Mouse (Mus musculus): ENCODE results near the gene Nme8.

The Nme8 gene

DNA sequence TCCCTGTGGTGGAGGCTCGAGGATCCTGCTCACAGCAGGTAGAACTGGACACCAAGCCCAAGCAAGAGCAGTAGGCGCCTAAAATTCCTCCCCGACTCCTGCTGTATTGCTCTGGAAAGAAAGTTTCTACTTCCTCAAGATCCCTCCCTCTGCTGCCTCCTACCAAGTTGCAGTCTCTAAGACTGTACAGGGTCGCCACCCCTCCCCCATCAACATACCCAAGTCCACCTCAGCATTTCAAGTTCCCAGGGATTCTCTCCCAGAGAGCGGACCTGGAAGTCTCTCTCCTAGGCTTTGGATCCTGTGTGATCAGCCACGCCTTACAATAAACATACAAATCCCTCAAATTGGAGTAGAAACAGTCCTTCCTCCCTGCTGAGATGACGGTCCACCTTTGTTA is at the start of gene Nme8:
Gene Nme8, minus strand, starts transcription at position 5 of the 400 bp plus-strand sequence.
- no peak for DNase-seq

DNA sequence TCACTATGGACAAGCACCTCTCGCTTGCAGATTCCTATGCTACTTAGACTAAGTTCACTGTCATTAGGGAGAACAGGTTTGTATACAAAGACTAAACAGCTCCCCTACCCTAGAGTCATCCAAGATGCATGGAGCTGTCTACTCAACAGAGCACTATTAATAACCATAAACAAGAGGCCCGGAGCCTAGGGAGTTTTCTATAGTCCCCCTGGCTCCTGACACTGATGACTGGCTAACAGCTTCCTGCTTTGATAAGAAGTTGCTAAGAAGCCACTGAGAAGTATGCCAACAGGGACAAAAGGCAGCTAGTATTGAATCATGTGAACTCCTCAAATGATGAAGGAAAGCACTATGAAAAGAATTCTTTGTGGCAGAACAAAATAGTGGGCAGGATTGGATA is 48.1 kb upstream of the Nme8 start:
- peak; percentile 91 for DNase-seq

DNA sequence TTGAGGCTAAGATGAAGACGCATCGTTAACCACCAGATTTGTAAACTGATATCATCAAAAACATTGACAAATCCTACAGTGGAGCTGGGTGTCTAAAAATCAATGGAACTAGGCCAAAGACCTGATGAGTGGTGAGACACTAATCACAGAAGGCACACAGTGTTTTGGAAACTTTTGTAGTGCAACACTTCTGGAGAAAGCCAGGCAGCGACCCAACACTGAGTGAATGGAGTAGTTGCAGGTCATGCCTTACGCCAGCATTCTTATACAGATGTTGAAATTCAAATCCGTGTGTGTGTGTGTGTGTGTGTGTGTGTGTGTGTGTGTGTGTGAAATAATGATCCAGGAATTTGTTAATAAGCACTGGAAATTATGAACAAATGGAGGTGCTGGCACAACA is 46.9 kb upstream of the Nme8 start:
- peak; percentile 94 for DNase-seq

DNA sequence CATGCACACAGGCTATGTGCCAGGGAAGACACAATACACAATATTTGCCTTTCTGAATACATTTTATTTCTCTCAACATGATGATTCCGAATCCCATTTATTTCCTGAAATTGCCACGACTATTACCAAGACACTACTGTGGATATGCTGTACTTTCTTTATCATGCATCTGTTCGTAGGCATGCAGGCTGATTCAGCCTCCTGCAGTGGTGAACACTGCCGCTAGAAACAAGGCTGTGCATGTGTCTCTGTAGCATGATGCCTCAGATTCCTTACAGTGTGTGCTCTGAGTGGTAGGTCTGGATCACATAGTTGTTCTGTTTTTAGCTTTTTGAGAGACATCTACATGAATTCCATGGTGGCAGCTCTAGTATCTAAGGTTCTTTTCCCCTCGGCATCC is 37.0 kb upstream of the Nme8 start:
- no peak for DNase-seq

DNA sequence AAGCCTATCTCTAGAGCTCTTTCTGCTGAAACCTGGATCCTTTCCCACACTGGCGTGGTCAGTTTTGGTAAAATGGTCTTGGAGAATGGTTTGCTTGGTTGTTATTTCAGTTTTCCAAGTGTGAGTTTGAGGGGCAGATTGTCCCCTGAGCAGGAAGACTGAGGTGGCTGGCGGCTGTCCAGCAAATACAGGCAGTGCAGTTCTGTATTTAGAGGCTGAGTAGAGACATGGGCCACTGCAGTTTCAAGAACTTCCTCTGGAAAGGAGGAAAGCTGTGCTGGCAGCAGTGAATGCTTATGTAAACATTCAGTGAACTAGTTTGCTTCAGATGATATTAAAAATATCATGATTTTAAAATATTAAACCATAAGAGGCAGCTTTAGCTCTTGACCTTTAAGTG is 33.2 kb upstream of the Nme8 start:
- peak; percentile 93 for DNase-seq

DNA sequence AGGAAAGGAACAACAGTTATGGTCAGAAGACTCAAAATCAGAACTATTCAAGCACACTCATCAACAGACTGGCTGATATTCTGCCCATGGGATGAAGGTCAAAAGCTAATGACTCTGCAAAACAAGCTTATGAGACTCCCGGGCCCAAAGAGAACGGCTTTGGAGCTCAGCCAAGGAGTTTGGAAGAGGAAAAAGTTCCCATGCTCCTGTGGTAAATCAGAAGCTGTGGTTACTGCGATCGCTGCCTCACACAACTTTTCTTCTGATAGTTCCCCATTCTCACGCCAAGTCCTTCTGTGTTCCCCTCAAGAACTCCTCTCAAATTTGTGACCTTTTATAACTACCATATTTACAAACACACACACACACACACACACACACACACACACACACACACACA is 21.4 kb upstream of the Nme8 start:
- DNase-seq: no peak

DNA sequence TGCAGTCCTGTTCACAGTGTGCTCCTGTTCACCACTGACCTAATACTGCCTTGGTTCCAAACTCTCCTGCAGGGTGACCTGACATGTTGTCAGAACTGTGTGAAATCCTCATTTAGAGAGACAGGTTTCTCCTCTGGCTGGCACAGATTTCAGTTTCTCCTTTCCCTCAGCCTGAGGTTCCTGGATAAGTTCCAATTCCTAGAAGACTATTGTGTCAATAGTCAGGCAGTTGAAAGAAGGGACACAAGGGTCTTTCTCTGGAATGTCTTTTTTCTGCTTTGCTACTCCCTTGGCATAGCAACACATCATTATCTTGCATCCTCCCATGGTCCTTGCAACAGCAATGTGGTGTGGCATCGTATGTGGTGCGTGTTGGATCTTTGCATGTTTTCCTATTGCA is 19.6 kb upstream of the Nme8 start:
- no peak for DNase-seq

DNA sequence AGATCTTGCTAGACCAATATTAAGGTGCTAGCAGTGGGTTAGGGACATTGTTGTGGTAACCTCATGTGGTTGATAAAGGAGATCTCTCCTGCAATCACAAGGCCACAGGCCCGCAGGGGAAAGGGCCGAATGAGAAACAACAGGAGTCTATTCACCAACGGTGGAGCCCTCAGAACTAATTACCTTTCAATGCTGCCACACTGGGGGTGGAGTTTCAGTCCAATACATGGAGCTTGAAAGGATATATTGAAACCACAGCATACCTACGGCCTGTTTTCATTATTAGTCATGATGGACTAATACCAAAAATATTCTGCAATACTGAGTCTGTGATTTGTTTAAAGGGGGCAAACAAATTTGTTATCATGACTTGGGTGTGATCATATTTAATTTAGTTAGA is 6.2 kb upstream of the Nme8 start:
- no peak for DNase-seq

DNA sequence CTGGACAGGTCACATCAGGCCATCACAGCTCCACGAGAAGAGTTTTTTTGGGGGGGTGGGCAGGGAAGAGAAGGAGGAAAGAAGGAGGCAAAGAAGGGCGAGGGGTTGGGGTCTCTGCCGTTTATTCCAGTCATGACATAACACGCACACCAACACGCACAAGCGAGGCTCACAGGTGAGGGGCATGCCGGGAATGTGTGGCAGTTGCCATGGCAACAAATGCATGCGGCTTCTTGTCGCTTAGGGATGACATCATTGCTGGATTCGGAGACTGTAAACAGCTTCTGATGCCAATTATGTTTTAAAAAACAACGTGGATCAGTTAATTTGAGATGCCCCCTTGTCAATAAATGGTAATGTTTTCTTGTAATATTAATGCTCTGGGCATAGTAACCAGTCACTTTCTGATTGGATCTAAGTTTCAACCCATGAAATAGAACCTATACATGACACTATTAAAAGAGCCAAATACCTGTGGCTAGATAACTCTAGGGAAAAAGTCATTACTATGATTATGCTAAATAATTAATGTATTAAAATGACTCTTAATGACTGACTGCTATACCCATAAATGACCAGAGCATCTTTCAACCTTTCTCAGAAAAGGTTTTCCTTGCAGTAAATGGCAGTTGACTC is 4.0 kb upstream of the Nme8 start:
- DNase-seq: no peak

DNA sequence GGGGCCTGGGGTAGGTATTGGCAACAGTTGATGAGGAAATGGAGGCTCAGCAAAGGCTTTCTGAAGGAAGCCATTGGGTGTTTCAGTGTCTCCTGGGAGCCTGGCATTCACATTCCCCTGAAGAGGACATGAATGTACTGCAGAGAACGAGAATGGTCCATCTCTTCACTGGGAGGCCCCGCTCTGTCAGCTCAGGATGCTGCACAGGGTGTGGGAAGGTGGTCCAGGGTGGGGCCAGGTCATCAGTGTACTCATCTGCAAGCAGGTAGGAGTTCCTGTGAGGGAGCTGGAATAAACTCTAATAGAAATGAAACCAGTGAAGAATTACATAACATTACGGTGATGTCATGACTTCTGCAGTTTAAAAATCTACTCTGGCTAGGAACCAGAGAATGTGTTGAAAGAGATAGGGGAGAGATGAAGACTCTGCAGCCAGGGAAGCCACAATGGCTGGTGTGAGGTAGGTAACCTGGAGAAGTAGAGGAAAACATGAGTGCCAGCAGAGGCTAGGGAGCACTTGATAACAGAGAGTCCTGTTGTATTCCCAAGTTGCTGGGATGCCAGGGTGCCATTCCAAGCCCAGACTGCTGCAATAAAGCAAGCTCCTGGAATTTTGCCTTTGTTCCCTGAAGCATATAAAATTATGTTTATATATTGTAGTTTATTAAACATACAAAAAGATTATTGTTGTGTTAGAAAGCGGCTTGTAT is 3.3 kb upstream of the Nme8 start:
- peak; percentile 89 for DNase-seq

DNA sequence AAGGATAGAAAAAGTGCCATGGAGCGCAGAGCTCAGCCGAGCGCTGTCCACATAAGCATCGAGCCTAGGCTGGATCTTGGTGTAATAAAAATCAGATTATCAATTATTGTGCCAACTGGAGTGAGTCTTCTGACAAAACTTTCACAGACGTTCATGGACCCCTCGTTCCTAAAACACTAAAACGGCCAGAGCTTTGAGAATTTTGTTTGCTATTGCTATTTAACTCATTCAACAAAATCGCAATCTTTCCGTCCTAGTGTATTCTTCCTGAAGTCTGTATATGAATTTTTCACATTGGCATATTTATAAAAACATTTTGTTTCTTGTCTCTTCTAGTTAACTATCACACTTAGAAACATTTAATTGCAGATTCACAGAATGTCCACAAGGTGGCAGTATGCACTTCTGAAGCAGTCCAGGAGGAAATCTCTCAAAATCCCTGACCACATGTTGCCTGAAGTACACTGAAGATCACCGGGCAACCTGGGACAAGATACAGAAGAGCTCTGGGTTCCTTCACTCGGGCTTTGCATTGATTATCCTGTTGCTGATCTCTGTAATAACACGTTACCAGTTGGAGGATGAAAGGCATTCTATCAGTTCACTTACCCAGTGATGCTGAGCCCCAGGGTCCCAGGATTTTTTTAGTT is 1.1 kb upstream of the Nme8 start:
- no peak for DNase-seq

DNA sequence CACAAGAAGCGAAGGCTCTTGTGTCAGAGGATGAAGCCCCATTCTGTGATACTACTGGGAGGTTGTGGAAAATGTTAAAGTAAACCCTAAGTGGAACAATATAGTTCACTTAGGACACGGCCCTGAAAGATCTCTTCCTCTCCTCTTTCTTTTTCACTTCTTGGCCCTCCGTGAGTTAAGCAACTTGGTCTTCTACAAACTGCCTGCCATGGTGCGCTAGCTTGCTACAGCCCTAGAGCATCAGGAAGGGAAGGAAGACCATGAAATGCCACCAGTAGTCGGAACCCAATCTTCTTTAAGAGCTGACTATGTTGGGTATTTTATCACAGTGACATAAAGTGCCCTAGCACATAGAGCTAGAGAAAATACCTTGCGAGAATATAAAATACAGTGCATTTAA is 7.2 kb downstream of the Nme8 start:
- no peak for DNase-seq

DNA sequence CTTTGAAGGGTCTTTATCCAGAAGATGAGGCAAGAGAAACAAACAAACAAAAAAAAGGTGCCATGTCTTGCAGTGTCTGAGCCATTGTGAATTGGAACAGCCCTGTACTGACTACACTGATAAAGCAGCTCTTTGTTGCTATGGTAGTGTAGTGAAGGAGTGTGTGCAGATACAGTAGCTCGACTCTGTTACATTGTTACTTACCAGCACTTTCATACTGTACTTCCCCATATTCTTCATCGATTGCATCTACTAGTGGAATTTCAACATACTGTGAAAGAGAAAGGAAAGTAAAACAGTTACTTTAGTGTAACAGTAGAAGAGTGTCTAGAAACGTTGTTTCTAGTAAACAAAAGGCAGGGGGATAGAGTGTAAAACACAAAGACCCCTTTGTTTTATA is 7.6 kb downstream of the Nme8 start:
- DNase-seq: no peak

DNA sequence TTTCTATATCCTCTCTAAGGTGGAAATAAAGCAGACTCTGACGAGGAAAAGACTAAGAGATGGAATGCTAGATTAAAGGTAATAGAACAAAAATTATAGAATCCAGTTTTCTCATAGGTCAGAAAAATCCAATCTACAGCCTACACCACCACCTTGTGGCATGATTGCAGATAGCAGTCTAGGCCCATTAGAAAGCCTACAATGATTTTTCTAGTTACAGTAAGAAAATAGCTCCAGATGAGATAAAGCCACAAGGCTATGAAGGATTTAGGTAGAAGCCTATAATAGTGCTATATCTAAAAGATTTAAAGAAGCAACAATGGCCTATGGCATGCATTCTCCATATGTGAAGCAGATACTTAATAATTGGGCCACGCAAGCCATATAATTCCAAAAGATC is 13.6 kb downstream of the Nme8 start:
- DNase-seq: no peak

DNA sequence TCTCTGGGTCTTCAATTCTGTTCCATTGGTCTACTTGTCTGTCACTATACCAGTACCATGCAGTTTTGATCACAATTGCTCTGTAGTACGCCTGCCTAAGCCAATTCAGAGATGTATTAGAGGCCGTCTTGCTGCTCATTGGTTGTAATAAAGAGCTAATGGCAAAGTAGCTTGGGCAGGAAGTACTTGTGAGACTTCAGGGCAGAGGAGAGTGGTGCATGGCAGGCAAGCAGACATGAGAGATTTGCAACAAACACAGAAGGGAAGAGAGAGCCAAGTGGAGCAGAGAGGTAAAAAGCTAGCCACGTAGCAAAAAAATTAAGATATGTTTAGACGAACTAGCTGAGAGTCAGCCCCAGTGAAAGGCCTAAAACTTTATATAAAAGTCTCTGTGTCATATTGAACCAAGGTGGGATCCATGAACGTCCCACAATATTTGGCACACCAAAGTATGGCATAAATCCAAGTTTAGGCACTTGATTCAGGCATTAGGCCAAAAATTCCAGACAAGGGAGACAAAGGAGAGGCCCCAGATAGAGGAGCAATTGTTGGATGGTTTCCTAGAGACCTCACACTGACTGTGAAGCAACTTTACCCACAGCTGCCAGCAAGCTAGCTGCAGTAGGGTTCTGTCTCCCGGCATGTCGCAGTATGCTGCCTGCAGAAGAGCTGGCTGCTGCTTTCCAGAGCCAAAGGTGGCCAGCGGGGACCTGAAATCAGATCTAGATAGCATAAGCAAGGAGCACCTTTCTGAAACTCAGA is 14.5 kb downstream of the Nme8 start:
- DNase-seq: peak; percentile 96

DNA sequence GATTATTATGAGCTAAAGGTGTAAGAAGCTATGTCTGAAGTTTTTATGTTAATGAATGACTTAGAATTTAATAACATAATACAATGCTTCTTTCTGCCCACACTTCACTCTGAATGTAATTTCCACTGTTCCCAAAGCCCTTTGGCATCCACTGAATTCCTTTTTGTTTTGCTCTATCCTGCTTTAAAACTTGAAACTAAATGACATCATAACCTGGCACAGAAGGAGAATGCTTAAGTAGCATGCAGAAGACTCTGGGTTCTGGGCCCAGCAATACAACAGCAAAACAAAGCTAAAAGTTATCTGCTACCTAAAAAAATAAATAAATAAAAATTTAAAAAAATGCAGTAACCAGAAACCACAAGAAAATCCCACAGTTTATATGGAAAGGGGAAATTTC is 23.0 kb downstream of the Nme8 start:
- no peak for DNase-seq

DNA sequence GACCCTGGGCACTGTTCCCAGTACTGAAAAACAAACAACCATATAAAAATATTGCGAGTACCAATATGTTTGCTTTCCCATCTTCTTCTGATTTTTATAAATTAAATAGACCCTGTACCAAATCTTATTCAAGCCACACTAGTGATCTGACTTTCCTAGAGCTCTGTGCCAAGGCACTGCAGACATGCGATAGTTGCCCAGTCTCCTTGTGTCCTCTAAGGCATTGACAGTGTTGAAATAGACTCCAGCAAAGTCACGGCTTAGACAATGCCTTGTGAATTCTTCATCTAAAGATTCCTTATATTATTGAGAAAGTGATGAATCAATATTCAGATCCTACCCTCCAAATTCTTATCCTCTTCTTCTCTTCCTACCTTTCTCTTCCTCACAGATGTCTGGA is 23.6 kb downstream of the Nme8 start:
- no peak for DNase-seq

DNA sequence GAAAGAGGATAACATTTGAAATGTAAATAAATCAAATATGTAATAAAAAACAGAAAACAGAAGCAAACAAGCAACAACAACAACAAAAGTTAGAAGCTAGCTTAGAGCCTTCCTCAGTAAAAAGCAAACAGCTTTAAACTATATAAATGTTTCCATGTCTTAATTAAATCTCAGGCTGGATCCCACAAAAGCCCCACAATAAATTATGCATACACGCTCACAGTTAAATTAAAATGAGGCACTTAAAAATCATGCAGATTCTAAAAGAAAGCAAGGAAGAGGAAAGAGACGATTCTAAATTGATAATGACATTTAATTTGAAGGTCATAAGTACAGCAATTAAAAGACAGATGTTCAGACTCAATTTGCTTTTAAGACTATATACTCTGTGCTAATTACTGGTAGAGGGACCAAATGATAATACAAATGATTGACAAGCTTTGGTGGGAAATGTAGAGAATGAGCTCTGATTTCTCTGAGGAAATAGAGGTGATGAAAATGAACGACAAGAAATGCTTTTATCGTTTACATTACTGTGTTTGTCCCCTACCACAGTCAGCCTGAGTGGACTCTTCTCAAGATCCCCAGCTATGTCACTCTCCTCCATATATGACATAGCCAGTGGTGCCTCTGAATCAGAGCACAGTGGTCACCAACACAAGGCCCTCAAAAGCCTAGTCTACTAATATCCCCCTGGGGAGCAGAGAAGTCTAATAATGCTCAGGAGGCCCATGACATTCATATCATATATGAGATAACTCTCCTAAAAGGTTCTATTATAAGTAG is 29.0 kb downstream of the Nme8 start:
- no peak for DNase-seq

DNA sequence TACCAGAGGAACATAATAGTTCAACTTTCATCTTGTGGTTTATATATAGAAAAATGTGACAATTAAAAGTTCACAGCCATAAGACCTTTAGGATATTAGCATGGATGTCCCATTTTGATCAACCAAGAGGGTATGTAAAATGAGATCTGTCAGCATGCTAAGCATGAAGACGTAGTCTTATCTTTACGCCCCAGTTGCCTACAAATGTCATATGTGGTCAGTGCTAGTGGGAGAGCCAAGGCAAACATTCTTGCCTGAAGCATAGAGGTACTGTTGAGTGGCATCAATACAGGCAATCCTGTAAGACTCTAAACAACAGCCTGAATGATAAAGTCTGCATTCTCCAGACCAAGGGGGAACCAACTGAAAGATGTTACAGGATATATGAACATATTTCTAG is 45.2 kb downstream of the Nme8 start:
- DNase-seq: peak; percentile 13

DNA sequence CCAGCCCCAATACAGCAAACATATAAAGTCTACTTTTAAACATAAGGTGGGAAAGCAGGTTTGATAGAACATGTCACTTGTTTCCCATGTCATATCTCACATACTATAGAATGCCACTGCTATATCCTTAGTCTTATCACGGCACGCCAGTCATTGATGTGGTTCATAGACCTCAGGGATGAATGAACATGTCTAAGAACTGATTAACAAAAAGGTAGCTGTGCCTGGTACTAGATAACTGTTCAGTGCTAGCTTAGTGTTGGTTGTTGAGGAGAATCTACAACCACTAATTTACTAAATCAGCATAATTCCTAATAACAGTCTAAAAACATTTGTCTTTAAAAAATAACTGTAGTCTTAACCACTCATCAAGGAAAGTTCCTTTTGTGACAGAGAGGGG is 47.8 kb downstream of the Nme8 start:
- DNase-seq: peak; percentile 12

DNA sequence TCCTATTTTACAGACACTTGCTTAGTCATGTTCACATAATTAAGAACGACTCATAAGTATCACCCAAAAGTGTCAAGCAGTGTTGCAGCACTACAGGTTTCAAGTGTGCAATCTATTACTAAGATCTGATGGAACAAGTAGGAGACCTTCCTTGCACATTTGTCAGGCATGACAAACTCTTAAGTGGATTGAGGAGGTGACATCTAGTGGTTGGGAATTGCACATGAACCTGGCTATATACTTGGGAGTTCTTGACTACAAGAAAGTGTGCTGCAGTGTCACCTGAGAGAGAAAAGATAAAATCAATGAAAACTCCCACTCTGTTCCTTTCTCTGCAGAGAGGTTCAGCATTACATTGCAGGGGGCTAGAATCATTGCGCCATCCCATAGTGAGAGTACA is 53.4 kb downstream of the Nme8 start:
- DNase-seq: no peak

DNA sequence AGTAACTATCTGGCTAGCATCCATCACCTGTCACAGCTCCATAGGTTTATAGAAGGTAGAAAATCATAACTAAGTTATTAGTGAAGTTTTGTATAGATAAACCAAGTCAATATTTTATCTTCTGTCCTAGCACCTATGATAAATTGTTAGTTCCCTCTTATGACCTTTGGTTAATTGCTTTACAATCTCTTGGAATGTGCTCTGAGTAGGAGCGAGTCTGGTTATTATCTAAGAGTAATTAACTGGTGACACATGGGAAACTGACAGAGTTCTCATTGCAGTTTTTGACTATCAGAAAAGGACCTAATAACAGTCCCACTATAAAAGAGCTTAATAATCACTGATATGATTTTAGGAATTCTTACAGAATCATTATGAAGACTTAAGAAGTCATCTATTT is 54.1 kb downstream of the Nme8 start:
- no peak for DNase-seq
